26 mouse cellular contexts compared by ENCODE assay signal in genomic region chr13:99554960-99555359, GRCm38 (mm10). TPM values are rescaled to one million over a fixed set of nuclear protein-coding genes. Genes with fewer than 3 reads are reported as not detected.
A peak's percentile ranks its signal among the peaks of the same experiment; 100 is the strongest.
DNase-seq lines count a peak whose midpoint lies in the region; ATAC-seq and TF ChIP-seq lines count a peak whose summit lies in the region.
"Had no signal": no experiment of that assay in that cellular context is flagged by ENCODE, and none has a peak within 500 bp of the region (broad histone marks: within the 10 kb centered on the region; RNA-seq: fewer than 3 reads in every experiment).

No protein-coding gene starts in this region.

- intact Hi-C loops in heart, postnatal 10 days (cut with DNase I) = no loop called here

- H3K4me2 ChIP-seq in forebrain, embryonic 13.5 days = no peak overlapping the region
- H3K4me2 ChIP-seq in forebrain, postnatal 0 days (ENCODE audit: low read depth) = no peak overlapping the region
- H3K4me2 ChIP-seq in lung, postnatal 0 days (replicated peaks; ENCODE audit: low read depth, low read length) = no peak overlapping the region
- H3K4me2 ChIP-seq: heart, embryonic 12.5 days; heart, embryonic 15.5 days; hindbrain, embryonic 14.5 days had no signal

- no peak for TF ChIP-seq EP300 in lung, postnatal 0 days (IDR thresholded peaks at IDR 0.05)

- no peak overlapping the region for H3K9ac ChIP-seq in forebrain, embryonic 13.5 days
- H3K9ac ChIP-seq in forebrain, postnatal 0 days = no peak overlapping the region
- no peak overlapping the region for H3K9ac ChIP-seq in lung, postnatal 0 days (replicated peaks; ENCODE audit: low read depth)
- H3K9ac ChIP-seq: heart, embryonic 12.5 days; heart, embryonic 15.5 days; hindbrain, embryonic 14.5 days had no signal

- ATAC-seq in forebrain, embryonic 13.5 days = peak; percentile 46; the same call in 1 of the 2 replicates
- peak; percentile 28; the same call in 1 of the 2 replicates for ATAC-seq in forebrain, postnatal 0 days
- no peak for ATAC-seq in lung, postnatal 0 days
- ATAC-seq: activated CD4-positive, CD25-positive, alpha-beta regulatory T cell, adult 4 months; hindbrain, postnatal 0 days; inflammation-experienced regulatory T-cells, adult 6 months; intestine, embryonic 16.5 days had no signal

- TF ChIP-seq CTCF in forebrain, postnatal 0 days (IDR thresholded peaks at IDR 0.05; ENCODE audit: low read depth) = no peak
- TF ChIP-seq CTCF in lung, postnatal 0 days (IDR thresholded peaks at IDR 0.05) = no peak

- no peak overlapping the region for H3K27ac ChIP-seq in forebrain, embryonic 13.5 days
- no peak overlapping the region for H3K27ac ChIP-seq in forebrain, embryonic 10.5 days
- no peak overlapping the region for H3K27ac ChIP-seq in forebrain, postnatal 0 days (ENCODE audit: low read depth, low read length)
- H3K27ac ChIP-seq in lung, postnatal 0 days (ENCODE audit: low read length) = no peak overlapping the region
- H3K27ac ChIP-seq: gastrocnemius, adult 2 months; heart, embryonic 15.5 days; hindbrain, embryonic 14.5 days; hindbrain, postnatal 0 days had no signal

- peak; percentile 12 to 19 for DNase-seq in cerebellum, adult 18-20 months
- no peak for DNase-seq in cerebellum, adult 9-11 months
- DNase-seq in forebrain, embryonic 10.5 days (ENCODE audit: extremely low spot score, low spot score) = no peak
- DNase-seq in heart, adult 11 months = peak; percentile 56
- DNase-seq in heart, postnatal 10 days = no peak
- DNase-seq in forebrain, postnatal 0 days = no peak
- DNase-seq in lung, postnatal 0 days (ENCODE audit: low spot score) = no peak
- DNase-seq: adrenal gland, adult 8-10 months; adrenal gland, postnatal 25 days; embryo, embryonic 11 days; gastrocnemius, adult 2 months; gastrocnemius, postnatal 14 days; heart, adult 18-20 months; heart, postnatal 14 days; heart, postnatal 4 days; kidney, adult 18-20 months; kidney, adult 9 months had no signal

- H3K36me3 ChIP-seq in forebrain, embryonic 13.5 days (ENCODE audit: poor library complexity, severe bottlenecking) = no peaks in the 10 kb centered on the region
- no peaks in the 10 kb centered on the region for H3K36me3 ChIP-seq in forebrain, embryonic 10.5 days (replicated peaks)
- H3K36me3 ChIP-seq in forebrain, postnatal 0 days (ENCODE audit: insufficient read depth) = no peaks in the 10 kb centered on the region
- no peaks in the 10 kb centered on the region for H3K36me3 ChIP-seq in lung, postnatal 0 days (ENCODE audit: insufficient read depth, low read length)
- H3K36me3 ChIP-seq: heart, embryonic 12.5 days; heart, embryonic 15.5 days had no signal

- H3K27me3 ChIP-seq in forebrain, embryonic 13.5 days = no peaks in the 10 kb centered on the region
- no peaks in the 10 kb centered on the region; the same call in 1 of the 2 replicates for H3K27me3 ChIP-seq in forebrain, embryonic 10.5 days (ENCODE audit: poor library complexity, severe bottlenecking)
- H3K27me3 ChIP-seq in forebrain, postnatal 0 days (ENCODE audit: insufficient read depth, low read length) = no peaks in the 10 kb centered on the region
- H3K27me3 ChIP-seq in lung, postnatal 0 days (replicated peaks; ENCODE audit: insufficient read depth, low read length) = no peaks in the 10 kb centered on the region
- H3K27me3 ChIP-seq: heart, embryonic 15.5 days had no signal

- no peak overlapping the region for H3K4me3 ChIP-seq in forebrain, embryonic 13.5 days
- no peak overlapping the region for H3K4me3 ChIP-seq in forebrain, embryonic 10.5 days
- H3K4me3 ChIP-seq in forebrain, postnatal 0 days (ENCODE audit: low read depth, low read length) = no peak overlapping the region
- no peak overlapping the region for H3K4me3 ChIP-seq in lung, postnatal 0 days (ENCODE audit: low read depth, low read length)
- H3K4me3 ChIP-seq: gastrocnemius, adult 2 months; heart, embryonic 12.5 days; heart, embryonic 15.5 days had no signal

- H3K9me3 ChIP-seq in forebrain, embryonic 13.5 days (replicated peaks) = no peaks in the 10 kb centered on the region
- no peaks in the 10 kb centered on the region for H3K9me3 ChIP-seq in forebrain, embryonic 10.5 days
- no peaks in the 10 kb centered on the region for H3K9me3 ChIP-seq in forebrain, postnatal 0 days (ENCODE audit: low read length)
- no peaks in the 10 kb centered on the region for H3K9me3 ChIP-seq in lung, postnatal 0 days (ENCODE audit: low read length)
- H3K9me3 ChIP-seq: heart, embryonic 12.5 days; heart, embryonic 15.5 days had no signal

- WGBS in forebrain, embryonic 13.5 days = 81% methylated on average over 8 of the region's 8 CpGs
- WGBS in forebrain, embryonic 10.5 days = 87% methylated on average over 8 of the region's 8 CpGs
- WGBS in forebrain, postnatal 0 days = 56% methylated on average over 8 of the region's 8 CpGs
- WGBS in lung, postnatal 0 days = 27% methylated on average over 8 of the region's 8 CpGs

- peaks cover 17% of the 10 kb centered on the region for H3K4me1 ChIP-seq in forebrain, embryonic 13.5 days
- H3K4me1 ChIP-seq in forebrain, embryonic 10.5 days = peaks cover 32% of the 10 kb centered on the region
- peaks cover 10% of the 10 kb centered on the region for H3K4me1 ChIP-seq in forebrain, postnatal 0 days (ENCODE audit: insufficient read depth)
- H3K4me1 ChIP-seq in lung, postnatal 0 days (ENCODE audit: insufficient read depth, low read depth, low read length) = no peaks in the 10 kb centered on the region

RNA-seq across cellular contexts. Expression of gene Map1b, which starts 38.6 kb away (rescaled TPM):
- 1,694 and 1,735 TPM in 2 replicates for polyA plus RNA-seq in forebrain, embryonic 13.5 days (2015; fragmentation: Nextera tagmentation; extraction: Ambion mirVana)
- polyA plus RNA-seq in forebrain, embryonic 10.5 days (2016; fragmentation: Nextera tagmentation; extraction: Ambion mirVana) = 403 and 460 TPM in 2 replicates
- 10 to 100 TPM; 36.4 to 36.5 TPM for total RNA-seq in heart, postnatal 10 days (2021)
- 589 and 781 TPM in 2 replicates for total RNA-seq in forebrain, postnatal 0 days (2014; rRNA removed)
- 1,169 and 2,082 TPM in 2 replicates for polyA plus RNA-seq in forebrain, postnatal 0 days (2015; fragmentation: Nextera tagmentation; extraction: Ambion mirVana)
- 31.2 and 39.1 TPM in 2 replicates for polyA plus RNA-seq in lung, postnatal 0 days (2015; fragmentation: Nextera tagmentation; extraction: Ambion mirVana)
- total RNA-seq: common myeloid progenitor, adult 5-6 weeks had no signal

Comparison
In these comparisons a context has a peak if more than half of its experiments do, and no peak if none do; other contexts are left out.
1. DNase-seq: peak in cerebellum, adult 18-20 months (2 of 2) and heart, adult 11 months (single experiment); none in cerebellum, adult 9-11 months (single experiment), forebrain, embryonic 10.5 days (single experiment), heart, postnatal 10 days (0 of 2), forebrain, postnatal 0 days (single experiment) and lung, postnatal 0 days (single experiment).
2. RNA of gene Map1b, which starts 38.6 kb away (polyA plus RNA-seq): 1,169 to 2,082 TPM in forebrain, postnatal 0 days, 1,694 to 1,735 TPM in forebrain, embryonic 13.5 days and 403 to 460 TPM in forebrain, embryonic 10.5 days; 31.2 to 39.1 TPM in lung, postnatal 0 days; every median in the first group is over 10 times any median in the second.